Mouse (Mus musculus) heart, embryonic 12.5 days (tissue): ENCODE results near the gene Kdm6b. TPM values are rescaled to one million over a fixed set of nuclear protein-coding genes. Genes with fewer than 3 reads are reported as not detected.

Source experiments
- ATAC-seq: fragments of 200-750 bp; cut with Nextera tagmentation; 2 replicates; pipeline ENCODE4 v1.8.0; 2017; ENCODE audit warnings: moderate TSS enrichment, moderate library complexity; ENCODE audit not compliant: insufficient number of reproducible peaks, low FRiP score
- H3K27ac ChIP-seq: fragments of 300-500 bp; sonication (generic); 2 replicates; pipeline ENCODE4 v1.5.1; 2016; ENCODE audit warnings: mild to moderate bottlenecking, moderate library complexity; ENCODE audit not compliant: poor library complexity, severe bottlenecking
- H3K27me3 ChIP-seq: fragments of 300-500 bp; sonication (generic); replicated peaks from 2 replicates; pipeline ENCODE4 v1.6.1; 2016; ENCODE audit warnings: mild to moderate bottlenecking, moderate library complexity
- H3K36me3 ChIP-seq: fragments of 300-500 bp; sonication (generic); 2 replicates; pipeline ENCODE4 v1.6.1; 2016; ENCODE audit warnings: mild to moderate bottlenecking, moderate library complexity
- H3K4me1 ChIP-seq: fragments of 300-500 bp; sonication (generic); replicated peaks from 2 replicates; pipeline ENCODE4 v1.6.1; 2016; ENCODE audit warnings: mild to moderate bottlenecking
- H3K4me2 ChIP-seq: fragments of 300-500 bp; sonication (generic); 2 replicates; pipeline ENCODE4 v1.6.1; 2016; ENCODE audit warnings: mild to moderate bottlenecking, moderate library complexity
- H3K4me3 ChIP-seq: fragments of 300-500 bp; sonication (generic); 2 replicates; pipeline ENCODE4 v1.5.1; 2016; ENCODE audit warnings: mild to moderate bottlenecking
- H3K9ac ChIP-seq: fragments of 300-500 bp; sonication (generic); 2 replicates; pipeline ENCODE4 v1.6.1; 2016; ENCODE audit warnings: mild to moderate bottlenecking, moderate library complexity
- H3K9me3 ChIP-seq: fragments of 300-500 bp; sonication (generic); replicated peaks from 2 replicates; pipeline ENCODE4 v1.6.1; 2016; ENCODE audit warnings: mild to moderate bottlenecking, moderate library complexity
- WGBS: fragments of 180-500 bp; shearing (Covaris S2); methylation state at CpG from one replicate; pipeline ENCODE4 v1.1.7; 2016; 5-methylcytosine and 5-hydroxymethylcytosine counted together
- polyA plus RNA-seq: library from polyadenylated mRNA; unstranded; fragments of >200 nt; fragmentation: Nextera tagmentation; extraction: Ambion mirVana; gene quantifications from 2 replicates; pipeline ENCODE4 v1.2.1, GENCODE M21; 2016

Gene Kdm6b
- polyA plus RNA-seq, 1 experiment from 2014 or later = 24.9 TPM

- Histone ChIP-seq H3K27me3 (no peaks in the 10 kb centered on the region), H3K9me3 (no peaks in the 10 kb centered on the region), H3K4me2 (no peak overlapping the region), H3K36me3 (0 out of 2 replicates have a peak, but pooled peaks cover 3% of the 10 kb centered on the region), H3K4me3 (no peak overlapping the region), H3K4me1 (peaks cover 18% of the 10 kb centered on the region), H3K9ac (0 out of 2 replicates have a peak overlapping the region, but pooled peaks have one; percentile 9), H3K27ac (no peak overlapping the region)
- ATAC-seq = no peak
- WGBS = 47% methylated on average over 10 of the region's 10 CpGs
These were observed 30.9 kb downstream of the Kdm6b start for GRCm38 (mm10) chr11:69382478-69383105.

- WGBS = 75% methylated on average over 6 of the region's 6 CpGs
- Histone ChIP-seq H3K36me3 (0 out of 2 replicates have a peak, but pooled peaks cover 3% of the 10 kb centered on the region), H3K4me3 (no peak overlapping the region), H3K9ac (no peak overlapping the region), H3K27me3 (no peaks in the 10 kb centered on the region), H3K4me1 (peaks cover 18% of the 10 kb centered on the region), H3K4me2 (no peak overlapping the region), H3K27ac (no peak overlapping the region), H3K9me3 (no peaks in the 10 kb centered on the region)
- ATAC-seq = no peak
These were observed 32.1 kb downstream of the Kdm6b start for GRCm38 (mm10) chr11:69381356-69381755.

GRCm38 (mm10) chr11:69379600-69379999, 33.9 kb downstream of the Kdm6b start:
- H3K36me3 ChIP-seq = peaks cover 6% of the 10 kb centered on the region; the same call in 1 of the 2 replicates
- no peak overlapping the region for H3K9ac ChIP-seq
- H3K27me3 ChIP-seq = no peaks in the 10 kb centered on the region
- no peak overlapping the region; the same call in 1 of the 2 replicates for H3K27ac ChIP-seq
- ATAC-seq = no peak
- H3K9me3 ChIP-seq = no peaks in the 10 kb centered on the region
- no peak overlapping the region for H3K4me2 ChIP-seq
- WGBS = 61% methylated on average over 3 of the region's 3 CpGs
- peaks cover 18% of the 10 kb centered on the region for H3K4me1 ChIP-seq
- no peak overlapping the region for H3K4me3 ChIP-seq

DNA sequence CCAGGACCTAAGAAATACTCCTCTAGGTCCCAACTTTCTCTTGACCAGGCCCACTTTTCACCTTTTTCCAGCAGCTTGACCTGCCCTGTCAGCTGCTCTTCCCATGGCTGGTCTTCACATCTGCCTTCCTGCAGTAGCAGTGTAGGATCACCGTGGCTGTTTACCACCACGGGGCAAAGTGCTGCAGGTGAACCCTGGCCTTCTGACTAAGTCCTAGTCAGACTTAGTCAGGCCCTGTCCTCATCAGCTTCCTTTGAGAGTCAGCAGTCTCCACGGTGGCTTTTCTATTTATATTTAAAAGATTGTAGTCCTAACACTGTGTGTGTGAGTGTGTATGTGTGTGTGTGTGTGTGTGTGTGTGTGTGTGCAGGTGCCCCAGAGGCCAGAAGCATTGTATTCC, 35.7 kb downstream of the Kdm6b start:
- WGBS = 59% methylated on average over 3 of the region's 3 CpGs
- no peak overlapping the region for H3K4me2 ChIP-seq
- no peaks in the 10 kb centered on the region for H3K9me3 ChIP-seq
- no peaks in the 10 kb centered on the region for H3K27me3 ChIP-seq
- H3K9ac ChIP-seq = no peak overlapping the region
- H3K36me3 ChIP-seq = peaks cover 11% of the 10 kb centered on the region
- peaks cover 22% of the 10 kb centered on the region for H3K4me1 ChIP-seq
- ATAC-seq = no peak
- no peak overlapping the region for H3K27ac ChIP-seq
- H3K4me3 ChIP-seq = no peak overlapping the region

- Histone ChIP-seq H3K4me1 (peaks cover 37% of the 10 kb centered on the region), H3K9ac (no peak overlapping the region), H3K4me2 (no peak overlapping the region), H3K4me3 (no peak overlapping the region), H3K27me3 (no peaks in the 10 kb centered on the region), H3K9me3 (no peaks in the 10 kb centered on the region), H3K27ac (no peak overlapping the region), H3K36me3 (peaks cover 11% of the 10 kb centered on the region)
- no peak for ATAC-seq
- 88% methylated on average over 4 of the region's 4 CpGs for WGBS
These were observed 37.8 kb downstream of the Kdm6b start for GRCm38 (mm10) chr11:69375646-69376045.

GRCm38 (mm10) chr11:69373223-69373965, 40.1 kb downstream of the Kdm6b start:
- no peak overlapping the region for H3K9ac ChIP-seq
- no peaks in the 10 kb centered on the region for H3K27me3 ChIP-seq
- H3K4me1 ChIP-seq = peaks cover 31% of the 10 kb centered on the region
- 82% methylated on average over 16 of the region's 16 CpGs for WGBS
- ATAC-seq = peak; percentile 51; the same call in 1 of the 2 replicates
- no peaks in the 10 kb centered on the region for H3K9me3 ChIP-seq
- H3K4me3 ChIP-seq = no peak overlapping the region
- peaks cover 8% of the 10 kb centered on the region for H3K36me3 ChIP-seq
- no peak overlapping the region for H3K27ac ChIP-seq
- H3K4me2 ChIP-seq = no peak overlapping the region; the same call in 1 of the 2 replicates

- peaks cover 8% of the 10 kb centered on the region for H3K36me3 ChIP-seq
- WGBS = 58% methylated on average over 3 of the region's 3 CpGs
- no peak overlapping the region for H3K4me3 ChIP-seq
- H3K27ac ChIP-seq = peak overlapping the region; percentile 72
- H3K9ac ChIP-seq = no peak overlapping the region
- no peaks in the 10 kb centered on the region for H3K27me3 ChIP-seq
- no peak for ATAC-seq
- H3K4me2 ChIP-seq = 0 out of 2 replicates have a peak overlapping the region, but pooled peaks have one; percentile 42
- no peaks in the 10 kb centered on the region for H3K9me3 ChIP-seq
- H3K4me1 ChIP-seq = peaks cover 37% of the 10 kb centered on the region
These were observed 40.7 kb downstream of the Kdm6b start for GRCm38 (mm10) chr11:69372780-69373170.

DNA sequence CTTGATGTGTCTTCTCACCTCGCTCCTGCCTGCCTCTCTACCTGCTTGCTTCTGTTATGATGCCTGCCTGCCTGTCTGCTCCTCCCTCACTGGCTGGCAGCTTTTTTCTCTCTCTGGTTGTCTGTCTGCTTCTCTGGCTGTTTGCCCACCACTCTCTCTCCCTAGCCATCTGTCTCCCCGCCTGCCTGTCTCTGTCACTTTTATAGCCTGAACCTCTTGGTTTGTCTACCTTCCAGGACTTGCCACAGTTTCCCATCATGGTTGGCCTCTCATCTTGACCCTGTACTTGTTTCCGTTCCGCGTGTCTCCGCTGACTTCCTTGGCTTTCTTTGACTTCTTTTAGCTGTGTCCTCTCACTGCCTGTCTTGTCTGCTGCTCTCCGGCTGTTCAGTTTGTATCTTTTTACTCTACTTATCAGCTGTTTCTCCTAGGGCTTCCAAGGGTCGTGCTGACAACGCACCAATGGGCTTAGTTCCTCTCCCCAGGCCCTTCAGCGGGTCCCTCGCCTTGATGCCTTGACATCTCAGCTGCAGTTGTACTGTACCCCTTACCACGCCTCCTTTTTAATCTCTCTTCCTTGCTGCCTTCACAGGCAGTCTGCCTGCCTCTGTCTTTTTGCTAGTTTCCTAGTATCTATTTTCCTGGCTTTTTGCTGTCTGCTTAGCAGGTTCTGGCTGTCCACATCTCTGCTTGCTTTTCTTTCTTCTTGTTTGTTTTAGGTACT, 41.3 kb downstream of the Kdm6b start:
- H3K36me3 ChIP-seq = peaks cover 8% of the 10 kb centered on the region
- 13% methylated on average over 12 of the region's 12 CpGs for WGBS
- peak overlapping the region; percentile 3; the same call in 1 of the 2 replicates for H3K4me3 ChIP-seq
- H3K4me1 ChIP-seq = peaks cover 43% of the 10 kb centered on the region
- H3K9me3 ChIP-seq = no peaks in the 10 kb centered on the region
- H3K27me3 ChIP-seq = no peaks in the 10 kb centered on the region
- peak overlapping the region; percentile 42 for H3K4me2 ChIP-seq
- peak overlapping the region; percentile 23 for H3K9ac ChIP-seq
- no peak for ATAC-seq
- H3K27ac ChIP-seq = peak overlapping the region; percentile 72

DNA sequence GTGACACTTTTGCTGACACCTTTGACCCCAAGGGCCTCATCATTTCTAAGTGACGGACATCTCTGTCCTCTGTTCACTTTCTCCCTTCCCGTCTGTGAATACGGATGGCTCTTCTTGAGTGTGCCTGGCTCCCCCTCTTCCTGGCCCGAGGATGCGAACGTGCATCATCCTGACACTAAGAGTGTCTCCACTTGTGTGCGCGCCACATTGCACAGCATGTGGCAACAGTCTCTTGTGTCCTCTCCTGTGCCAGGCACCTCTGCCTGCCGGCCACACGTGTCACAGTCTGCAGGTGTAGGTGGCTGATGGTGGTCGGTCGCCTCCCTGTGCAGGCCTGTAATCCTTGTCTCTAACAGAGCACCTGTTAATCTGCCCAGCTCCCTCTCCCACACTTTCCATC, 41.9 kb downstream of the Kdm6b start:
- no peak overlapping the region for H3K4me3 ChIP-seq
- peaks cover 8% of the 10 kb centered on the region for H3K36me3 ChIP-seq
- peak overlapping the region; percentile 42 for H3K4me2 ChIP-seq
- no peaks in the 10 kb centered on the region for H3K27me3 ChIP-seq
- peak overlapping the region; percentile 72 for H3K27ac ChIP-seq
- WGBS = 55% methylated on average over 12 of the region's 12 CpGs
- ATAC-seq = no peak
- H3K9me3 ChIP-seq = no peaks in the 10 kb centered on the region
- peaks cover 43% of the 10 kb centered on the region for H3K4me1 ChIP-seq
- H3K9ac ChIP-seq = no peak overlapping the region

DNA sequence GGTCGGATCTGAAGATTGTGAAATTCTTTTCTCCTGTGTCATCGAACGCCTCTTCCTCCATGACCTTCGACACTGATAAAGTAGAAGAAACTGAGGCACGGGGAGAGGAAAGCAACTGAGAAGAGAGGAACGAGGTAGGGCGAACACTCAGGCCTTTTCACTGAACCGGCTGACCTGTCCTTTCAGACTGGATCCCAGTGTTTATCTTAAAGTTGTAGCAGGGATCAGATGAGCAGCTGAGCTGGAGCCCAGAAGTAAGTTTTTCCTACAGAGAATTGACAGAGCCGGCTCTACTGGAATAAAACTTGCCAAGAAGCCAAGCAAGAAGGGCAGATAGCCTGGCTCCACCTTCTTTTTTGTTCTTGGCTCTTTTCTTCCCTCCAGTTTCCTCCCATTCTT, 42.7 kb downstream of the Kdm6b start:
- Histone ChIP-seq H3K27me3 (no peaks in the 10 kb centered on the region), H3K4me1 (peaks cover 48% of the 10 kb centered on the region), H3K27ac (peak overlapping the region; percentile 72), H3K9ac (no peak overlapping the region), H3K4me2 (peak overlapping the region; percentile 29; the same call in 1 of the 2 replicates), H3K9me3 (no peaks in the 10 kb centered on the region), H3K36me3 (peaks cover 8% of the 10 kb centered on the region; the same call in 1 of the 2 replicates), H3K4me3 (no peak overlapping the region)
- WGBS = 21% methylated on average over 9 of the region's 9 CpGs
- no peak for ATAC-seq
